Mouse (Mus musculus) right cerebral cortex, postnatal 14 days (tissue): ENCODE measurements at regions not wholly inside any gene's neighbourhood (a gene's known extent, or its start where the extent isn't known, plus 50 kb on each side); places are given as distances from the start of the nearest gene placed in this dataset.

Experiments
- DNase-seq: peaks from one replicate; pipeline ENCODE4 v3.0.0; 2022

- no peak for DNase-seq
Measured at GRCm38 (mm10) chr7:136457867-136458448, 436.5 kb upstream of the Mgmt start.

- DNase-seq, result no peak
Measured at GRCm38 (mm10) chr7:136477135-136477534, 417.3 kb upstream of the Mgmt start.

- DNase-seq, result no peak
Measured at GRCm38 (mm10) chr7:136480641-136481202, 413.7 kb upstream of the Mgmt start.

- DNase-seq, result no peak
Measured at GRCm38 (mm10) chr7:136483237-136483636, 411.2 kb upstream of the Mgmt start.

DNA sequence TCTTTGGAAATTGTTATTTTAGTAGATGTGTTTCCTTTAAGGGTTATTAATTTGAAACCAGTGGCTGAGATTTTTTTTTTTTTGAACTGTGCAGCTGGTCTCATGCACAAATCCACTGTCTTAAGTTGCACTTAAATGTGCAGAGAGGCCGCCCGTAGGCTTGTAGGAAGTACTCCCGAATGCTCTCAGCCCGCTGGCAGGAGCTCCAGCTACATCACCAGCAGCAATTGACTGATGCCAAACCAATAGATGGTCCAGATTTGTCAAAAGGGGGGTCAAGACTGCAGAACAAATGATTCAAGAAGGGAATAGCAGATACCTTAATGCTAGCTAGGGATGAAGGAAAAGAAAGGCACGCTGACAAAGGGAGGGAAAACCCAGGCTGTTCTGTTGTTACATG lies 406.9 kb upstream of the Mgmt start:
- no peak for DNase-seq

- no peak for DNase-seq
Measured at GRCm38 (mm10) chr7:136494862-136495261, 399.6 kb upstream of the Mgmt start.

DNA sequence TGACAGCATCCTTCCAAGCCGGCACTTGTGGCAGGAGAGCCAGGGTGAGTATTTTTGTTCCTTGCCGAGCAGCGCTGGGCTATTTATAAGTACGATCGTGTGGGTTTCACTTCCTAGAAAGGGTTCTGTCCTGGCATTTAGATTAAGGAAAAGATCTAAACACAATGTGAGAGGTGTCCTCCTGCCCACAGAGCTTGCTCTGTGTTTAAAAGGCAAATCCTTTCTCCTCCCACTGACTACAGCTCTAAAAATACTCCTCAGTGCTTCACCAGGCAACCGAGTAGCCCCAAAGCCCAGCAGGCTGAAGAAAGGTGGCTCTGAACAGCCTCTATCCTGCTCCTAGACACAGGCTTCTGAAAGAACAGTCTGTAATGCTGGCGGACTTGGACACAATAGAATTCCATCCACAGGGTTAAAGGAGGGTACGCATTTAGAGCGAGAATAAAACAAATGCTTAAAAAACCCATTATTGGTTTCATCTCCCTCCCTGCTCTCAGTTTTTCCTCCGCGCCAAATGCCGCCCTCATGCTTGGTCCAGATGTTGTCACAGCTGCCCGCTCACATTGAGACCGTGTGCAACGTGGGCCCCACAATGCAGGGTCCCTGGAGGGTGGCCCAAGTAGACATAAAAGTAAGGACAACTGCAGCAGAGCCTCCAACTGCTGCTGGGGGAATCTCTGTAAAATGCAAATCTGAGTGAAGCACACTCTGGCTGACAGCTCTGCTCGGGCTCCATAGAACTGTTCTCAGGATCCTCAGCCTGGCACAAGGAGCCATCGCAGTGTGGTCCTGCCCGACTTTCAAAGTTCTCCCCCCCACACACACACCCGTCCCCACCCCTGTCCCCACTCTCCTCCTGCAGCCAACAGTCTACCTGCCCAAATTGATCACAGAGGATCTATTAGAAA lies 397.8 kb upstream of the Mgmt start:
- no peak for DNase-seq

DNA sequence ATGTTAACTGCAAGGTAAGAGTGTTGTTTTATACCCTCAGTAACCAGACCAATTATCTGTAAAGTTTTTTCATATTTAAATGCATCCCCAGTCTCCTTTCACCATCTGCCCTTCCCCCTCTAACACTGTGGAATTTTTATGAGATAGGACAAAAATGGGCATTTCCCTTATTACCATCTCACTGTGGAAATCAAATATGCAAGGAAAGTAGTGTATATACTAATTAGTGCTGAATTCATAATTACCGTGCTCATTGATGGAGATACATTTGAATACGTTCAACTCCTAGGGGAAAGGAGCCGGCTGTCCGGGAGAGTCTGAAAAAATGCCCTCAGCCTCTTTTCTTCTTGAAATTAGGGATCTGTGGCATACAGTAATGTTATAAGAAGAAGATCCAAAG lies 394.4 kb upstream of the Mgmt start:
- DNase-seq, result no peak

- DNase-seq, result no peak
Measured at GRCm38 (mm10) chr7:136501094-136501493, 393.3 kb upstream of the Mgmt start.

DNA sequence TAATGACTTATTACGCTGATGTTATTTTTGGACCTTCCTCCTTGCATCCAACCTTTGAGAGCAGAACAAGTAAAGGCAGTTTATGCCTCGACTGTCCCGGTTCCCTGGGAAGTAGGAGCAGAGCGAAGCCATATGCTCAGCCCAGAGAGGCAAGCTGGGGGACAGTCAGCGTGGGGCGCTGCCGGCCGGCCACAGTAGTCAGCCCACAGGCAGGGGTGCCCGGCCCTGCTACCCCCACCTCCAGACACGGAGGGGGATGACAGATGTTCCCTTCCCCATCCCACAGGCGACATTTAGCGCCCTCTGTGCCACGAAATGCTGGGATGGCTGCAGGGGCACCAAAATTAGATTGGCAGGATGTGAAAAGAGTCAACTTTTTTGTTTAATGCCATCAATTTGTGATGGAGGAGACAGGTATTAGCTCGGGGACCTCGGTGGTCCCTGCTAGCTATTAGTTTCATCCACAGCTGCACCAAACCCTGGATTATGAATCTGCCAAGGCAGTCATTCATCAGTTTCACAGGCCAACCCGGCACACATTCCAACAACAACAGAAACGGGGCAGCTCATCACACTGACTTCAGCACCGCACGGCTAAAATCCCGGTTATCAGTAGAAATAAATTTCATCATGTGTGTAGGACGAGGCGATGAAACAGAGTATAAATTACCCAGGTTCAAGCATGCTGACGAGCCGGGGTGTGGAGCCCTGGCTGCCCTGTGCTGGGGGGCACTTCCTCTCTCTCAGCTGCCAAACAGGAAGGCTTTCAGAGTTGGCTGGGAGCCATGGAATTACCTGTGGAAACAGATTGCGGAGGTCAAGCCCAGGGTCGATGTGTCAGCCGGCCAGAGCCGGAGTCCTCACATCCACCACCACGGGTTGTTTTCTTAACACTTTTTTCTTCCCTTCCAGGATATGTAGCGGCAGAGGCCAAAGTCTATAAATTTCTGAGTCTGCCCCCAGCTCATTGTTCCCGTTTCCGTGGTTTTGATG lies 392.3 kb upstream of the Mgmt start:
- no peak for DNase-seq

- DNase-seq, result no peak
Measured at GRCm38 (mm10) chr7:136511389-136511788, 383.0 kb upstream of the Mgmt start.

DNA sequence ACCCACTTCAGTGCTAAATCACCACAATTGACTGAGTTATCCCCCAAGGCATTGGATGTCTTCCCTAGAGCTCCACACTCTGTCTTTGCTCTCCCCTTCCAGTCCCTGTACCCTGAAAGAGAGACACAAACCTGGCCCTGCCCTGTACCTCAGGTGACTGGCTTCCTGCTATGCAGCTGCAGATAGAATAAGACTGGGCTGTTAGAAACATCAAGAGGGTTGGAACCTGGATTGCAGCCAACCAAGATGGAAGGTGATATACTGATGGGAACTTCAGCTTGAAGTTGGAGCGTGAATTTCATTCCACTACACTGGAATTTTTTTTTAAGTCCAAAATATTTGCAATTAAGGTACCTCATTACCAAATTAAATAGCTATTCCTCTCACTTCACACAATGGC lies 379.0 kb upstream of the Mgmt start:
- DNase-seq, result no peak

DNA sequence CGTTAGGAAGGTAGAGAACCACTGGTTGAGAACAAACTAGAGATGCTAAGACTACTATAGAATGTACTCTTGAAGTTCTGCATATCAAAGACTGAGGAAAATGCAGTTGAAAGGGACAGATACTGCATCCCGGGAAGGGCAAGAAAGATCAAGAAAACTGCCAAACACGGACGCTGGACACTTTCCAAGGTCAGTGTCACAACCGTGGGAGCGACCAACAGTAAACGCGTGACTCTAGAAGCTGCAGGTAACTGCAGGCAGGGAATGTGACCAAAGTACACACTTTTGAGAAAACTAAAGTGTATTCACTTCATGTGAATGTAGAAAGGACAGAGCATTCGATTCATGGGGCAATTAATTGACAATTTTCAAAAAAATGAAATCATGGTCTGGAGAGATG lies 368.6 kb upstream of the Mgmt start:
- DNase-seq, result no peak

DNA sequence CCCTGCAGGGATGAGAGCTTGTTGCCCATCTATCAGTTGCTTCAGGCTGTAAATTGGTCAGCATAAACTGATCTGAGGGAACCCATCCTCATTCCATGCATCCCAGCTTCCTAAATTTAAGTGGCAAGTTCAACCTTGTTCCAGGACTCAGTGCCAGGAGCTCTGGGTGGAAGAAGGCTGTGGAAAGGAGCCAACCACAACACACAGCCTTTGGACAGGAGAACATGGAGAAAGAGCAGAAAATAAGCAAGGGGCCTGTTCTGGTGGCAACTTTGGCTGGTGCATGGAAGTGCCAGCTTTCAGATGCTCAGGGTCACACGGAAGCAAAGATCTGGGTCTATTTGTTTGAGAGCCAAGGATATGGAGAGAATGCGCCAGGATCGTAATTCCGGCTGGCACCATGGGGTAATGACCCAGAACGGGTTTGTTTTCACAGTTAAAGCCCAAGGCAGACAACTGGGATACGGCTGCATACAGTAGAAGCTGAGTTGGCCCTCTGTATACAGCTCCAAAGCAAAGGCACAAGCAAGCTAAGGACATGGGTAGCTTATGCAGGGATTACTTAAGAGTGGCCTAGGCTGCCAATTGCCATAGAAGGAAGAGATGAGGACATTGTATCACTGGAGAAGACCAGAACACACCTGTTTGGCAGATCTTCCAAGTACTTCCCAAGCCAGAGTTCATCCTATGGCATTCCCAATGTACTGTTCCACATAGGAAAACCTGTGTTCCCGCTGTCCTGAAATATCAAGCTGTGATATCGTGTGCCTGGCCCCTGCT lies 364.2 kb upstream of the Mgmt start:
- no peak for DNase-seq

GRCm38 (mm10) chr7:136531301-136531700 lies 363.1 kb upstream of the Mgmt start:
- no peak for DNase-seq

- DNase-seq, result no peak
Measured at GRCm38 (mm10) chr7:136541876-136542655, 352.3 kb upstream of the Mgmt start.

DNA sequence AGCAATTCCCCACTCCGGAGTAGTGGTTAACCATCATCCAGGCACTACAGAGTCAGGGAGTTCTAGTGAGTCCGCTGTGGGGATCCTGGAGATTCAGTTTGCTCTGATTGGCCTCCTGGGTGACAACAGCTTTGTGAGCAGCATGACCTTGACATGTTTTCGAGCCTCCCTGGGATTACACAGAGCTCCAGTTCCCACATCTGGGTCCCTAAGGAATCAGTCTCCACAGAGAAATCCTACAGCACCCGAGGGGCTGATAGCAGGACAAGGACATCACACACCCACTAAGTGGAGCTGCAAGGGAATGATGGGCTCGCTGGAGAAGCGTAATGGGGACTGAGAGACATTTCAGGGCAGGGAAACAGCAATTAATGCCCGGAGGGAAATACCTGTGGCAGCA lies 351.5 kb upstream of the Mgmt start:
- DNase-seq, result no peak

GRCm38 (mm10) chr7:136547837-136548236 lies 346.6 kb upstream of the Mgmt start:
- no peak for DNase-seq

DNA sequence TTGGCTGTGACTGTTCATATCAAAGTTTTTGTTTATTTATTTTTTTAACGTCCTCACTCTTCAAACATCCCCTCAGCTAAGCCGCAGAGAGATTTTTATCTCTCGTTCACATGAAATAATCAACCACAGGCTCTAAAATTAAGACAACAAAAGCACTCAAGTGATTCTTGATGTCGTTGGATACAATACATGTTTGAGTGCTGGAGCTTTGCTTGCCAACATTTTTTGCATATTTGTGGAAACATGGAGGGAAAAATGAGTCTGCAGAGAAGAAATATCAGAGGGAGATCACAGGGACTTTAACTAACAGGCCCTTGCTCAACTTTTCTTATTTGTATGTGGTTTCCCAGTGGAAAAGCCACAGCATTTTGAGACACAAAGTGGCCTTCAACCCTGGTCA lies 338.0 kb upstream of the Mgmt start:
- DNase-seq, result no peak

GRCm38 (mm10) chr7:136559536-136559935 lies 334.9 kb upstream of the Mgmt start:
- DNase-seq, result no peak

- no peak for DNase-seq
Measured at GRCm38 (mm10) chr7:136570911-136571310, 323.5 kb upstream of the Mgmt start.
